Comparison of ENCODE assay signal across 8 mouse cellular contexts in genomic region chr6:41605061-41605793, GRCm38 (mm10). TPM values are rescaled to one million over a fixed set of nuclear protein-coding genes. Genes with fewer than 3 reads are reported as not detected.
A peak's percentile ranks its signal among the peaks of the same experiment; 100 is the strongest.
DNase-seq lines count a peak whose midpoint lies in the region; ATAC-seq and TF ChIP-seq lines count a peak whose summit lies in the region.

Ephb6 (plus strand) TSS chr6:41605482.

- peak within 1 kb of the TSS; percentile 79 for H3K4me2 ChIP-seq in liver, embryonic 11.5 days
- peak within 1 kb of the TSS; percentile 86 for H3K4me2 ChIP-seq in myocyte (ENCODE audit: low read depth)

- no peak for TF ChIP-seq CTCF in kidney, adult 2 months (conservative IDR thresholded peaks at IDR 0.05; ENCODE audit: insufficient read depth, insufficient read length, low read depth, low read length)

- WGBS in embryonic facial prominence, embryonic 10.5 days = under 1% methylated on average over 68 of the region's 68 CpGs
- whole genome bisulfite sequencing in kidney, adult 2 months = under 1% methylated on average over 67 of the region's 68 CpGs
- WGBS in liver, embryonic 11.5 days = under 1% methylated on average over 63 of the region's 68 CpGs

- no peaks in the 10 kb centered on the region for H3K36me3 ChIP-seq in erythroblast, embryonic 14.5 days (ENCODE audit: control insufficient read depth)
- no peaks in the 10 kb centered on the region for H3K36me3 ChIP-seq in embryonic facial prominence, embryonic 10.5 days (replicated peaks)
- H3K36me3 ChIP-seq in kidney, adult 2 months (ENCODE audit: control insufficient read depth, insufficient read depth, low read length) = no peaks in the 10 kb centered on the region
- no peaks in the 10 kb centered on the region for H3K36me3 ChIP-seq in liver, embryonic 11.5 days (ENCODE audit: control insufficient read depth, insufficient read depth, low read length)
- H3K36me3 ChIP-seq in myocyte (ENCODE audit: control insufficient read depth, insufficient read depth) = no peaks in the 10 kb centered on the region
- H3K36me3 ChIP-seq in splenic B cell, adult 2 months (ENCODE audit: control insufficient read depth, insufficient read depth, low read length, poor library complexity, severe bottlenecking) = no peaks in the 10 kb centered on the region

- H3K4me3 ChIP-seq in erythroblast, embryonic 14.5 days (replicated peaks) = peak within 1 kb of the TSS; percentile 60
- peak within 1 kb of the TSS; percentile 74 for H3K4me3 ChIP-seq in embryonic facial prominence, embryonic 10.5 days
- peak within 1 kb of the TSS; percentile 82 for H3K4me3 ChIP-seq in kidney, adult 2 months (ENCODE audit: insufficient read depth, low read depth, low read length)
- H3K4me3 ChIP-seq in liver, embryonic 11.5 days (ENCODE audit: low read depth, low read length) = peak within 1 kb of the TSS; percentile 74
- peak within 1 kb of the TSS; percentile 47 for H3K4me3 ChIP-seq in myocyte

- H3K79me2 ChIP-seq in myocyte (ENCODE audit: control insufficient read depth, insufficient read depth) = no peaks in the 10 kb centered on the region

- H3K9me3 ChIP-seq in erythroblast, embryonic 14.5 days (ENCODE audit: control insufficient read depth, low read length) = no peaks in the 10 kb centered on the region
- no peaks in the 10 kb centered on the region for H3K9me3 ChIP-seq in embryonic facial prominence, embryonic 10.5 days
- H3K9me3 ChIP-seq in liver, embryonic 11.5 days (ENCODE audit: control insufficient read depth, low read length) = no peaks in the 10 kb centered on the region

- peak within 1 kb of the TSS; percentile 93 for H3ac ChIP-seq in myocyte (ENCODE audit: control insufficient read depth, insufficient read length)

- peaks cover 24% of the 10 kb centered on the region for H3K27me3 ChIP-seq in erythroblast, embryonic 14.5 days (ENCODE audit: control insufficient read depth)
- H3K27me3 ChIP-seq in embryonic facial prominence, embryonic 10.5 days (replicated peaks; ENCODE audit: low read depth, poor library complexity, severe bottlenecking) = peaks cover 9% of the 10 kb centered on the region; the same call in 1 of the 2 replicates
- H3K27me3 ChIP-seq in kidney, adult 2 months (replicated peaks; ENCODE audit: control insufficient read depth, insufficient read depth, low read length) = no peaks in the 10 kb centered on the region
- peaks cover 3% of the 10 kb centered on the region for H3K27me3 ChIP-seq in liver, embryonic 11.5 days (replicated peaks; ENCODE audit: control insufficient read depth, insufficient read depth, low read length)
- H3K27me3 ChIP-seq in myocyte (ENCODE audit: control insufficient read depth, insufficient read depth, insufficient read length) = no peaks in the 10 kb centered on the region
- H3K27me3 ChIP-seq in splenic B cell, adult 2 months (ENCODE audit: control insufficient read depth, insufficient read depth, low read length, poor library complexity, severe bottlenecking) = no peaks in the 10 kb centered on the region

- TF ChIP-seq POLR2A in kidney, adult 2 months (IDR thresholded peaks at IDR 0.05; ENCODE audit: low read depth, low read length) = no peak
- TF ChIP-seq POLR2A in myocyte (IDR thresholded peaks at IDR 0.05; ENCODE audit: insufficient read length, low read depth) = peak; percentile 83

- DNase-seq in embryonic facial prominence, embryonic 10.5 days (ENCODE audit: low spot score) = peak; percentile 91
- peak; percentile 35 for DNase-seq in heart, adult 8-10 months (ENCODE audit: low spot score)
- peak; percentile 44 for DNase-seq in kidney, adult 2 months
- peak; percentile 87 for DNase-seq in liver, embryonic 11.5 days (ENCODE audit: low spot score)
- peak; percentile 4 for DNase-seq in splenic B cell, adult 2 months (ENCODE audit: low read depth, low spot score)

- peak within 1 kb of the TSS; percentile 66 for H3K9ac ChIP-seq in liver, embryonic 11.5 days (ENCODE audit: low read depth, low read length)

- H3K27ac ChIP-seq in embryonic facial prominence, embryonic 10.5 days (replicated peaks) = peak within 1 kb of the TSS; percentile 95
- H3K27ac ChIP-seq in kidney, adult 2 months (ENCODE audit: insufficient read depth, low read depth, low read length) = no peak within 1 kb of the TSS
- H3K27ac ChIP-seq in liver, embryonic 11.5 days (ENCODE audit: low read depth, low read length) = peak within 1 kb of the TSS; percentile 43; the same call in 1 of the 2 replicates

- H3K4me1 ChIP-seq in erythroblast, embryonic 14.5 days (ENCODE audit: control insufficient read depth) = peaks cover 13% of the 10 kb centered on the region
- peaks cover 19% of the 10 kb centered on the region for H3K4me1 ChIP-seq in embryonic facial prominence, embryonic 10.5 days
- H3K4me1 ChIP-seq in kidney, adult 2 months (ENCODE audit: control insufficient read depth, insufficient read depth, low read length) = no peaks in the 10 kb centered on the region
- H3K4me1 ChIP-seq in liver, embryonic 11.5 days (replicated peaks; ENCODE audit: control insufficient read depth, insufficient read depth, low read length) = no peaks in the 10 kb centered on the region

- no peak for ATAC-seq in erythroblast, adult 5-6 weeks (replicated peaks; ENCODE audit: low FRiP score, poor library complexity, severe bottlenecking)
- ATAC-seq in liver, embryonic 11.5 days (replicated peaks; ENCODE audit: low FRiP score) = peak; percentile 92

TF ChIP-seq in myocyte, 11 proteins besides CTCF, POLR2A, EP300 and RAD21:
- TF ChIP-seq MYOD1 (IDR thresholded peaks at IDR 0.05; ENCODE audit: control insufficient read depth in 1 of 3, insufficient read length in 2 of 3, low read depth in 2 of 3) (no peak), USF1 (IDR thresholded peaks at IDR 0.05; ENCODE audit: low read depth) (no peak), POLR2AphosphoS2 (IDR thresholded peaks at IDR 0.05; ENCODE audit: insufficient read length, low read depth) (peak; percentile 46)
TF ChIP-seq in myocyte: peak in this region for 1.

RNA-seq across cellular contexts. Expression of gene Ephb6, which starts in this region (rescaled TPM):
- polyA plus RNA-seq in erythroblast, embryonic 14.5 days (2012) = 0.10 TPM in 1 of 2 replicates, not detected in the other
- total RNA-seq in erythroblast, adult 5-6 weeks (2015; ENCODE audit: low replicate concordance) = not detected in 2 replicates
- total RNA-seq in erythroblast, adult 5-6 weeks (2017; ENCODE audit: low replicate concordance) = 0.28 TPM in 1 of 2 replicates, not detected in the other
- polyA plus RNA-seq in embryonic facial prominence, embryonic 10.5 days (2016; fragmentation: Nextera tagmentation; extraction: Ambion mirVana) = 16.8 and 18.3 TPM in 2 replicates
- total RNA-seq in heart, adult 8-10 months (2022) = 1 to 10 TPM in 2 of 4 experiments, under 1 TPM in 2; 0.41 to 1.7 (median 1.1) TPM
- polyA plus RNA-seq in kidney, adult 2 months (2012; rRNA removed) = 4.0 and 5.6 TPM in 2 replicates
- 5.7 and 6.3 TPM in 2 replicates for polyA plus RNA-seq in liver, embryonic 11.5 days (2014; fragmentation: Nextera tagmentation; extraction: Ambion mirVana)
- 49.6 TPM for polyA plus RNA-seq in myocyte (2012; fragmentation: generic; extraction: Trizol)

Comparison
In these comparisons a context has a peak if more than half of its experiments do, and no peak if none do; other contexts are left out.
1. DNase-seq: peak in every context shown above with its lines; median percentile 91 in embryonic facial prominence, embryonic 10.5 days; 87 in liver, embryonic 11.5 days; 44 in kidney, adult 2 months; 35 in heart, adult 8-10 months; 4 in splenic B cell, adult 2 months.